Mouse (Mus musculus) midbrain, embryonic 10.5 days (tissue): ENCODE data around the gene Itpr1. TPM values are rescaled to one million over a fixed set of nuclear protein-coding genes. Genes with fewer than 3 reads are reported as not detected.
A peak's percentile ranks its signal among the peaks of the same experiment; 100 is the strongest.

Experiments
- DNase-seq: peaks from one replicate; pipeline ENCODE4 v3.0.0-alpha.2; 2017; ENCODE audit warnings: low spot score
- H3K27ac ChIP-seq: fragments of 300-500 bp; sonication (generic); replicated peaks from 2 replicates; pipeline ENCODE4 v1.5.1; 2016; ENCODE audit warnings: mild to moderate bottlenecking
- H3K27me3 ChIP-seq: fragments of 300-500 bp; sonication (generic); 2 replicates; pipeline ENCODE4 v1.6.1; 2016; ENCODE audit warnings: low read depth, mild to moderate bottlenecking; ENCODE audit not compliant: poor library complexity, severe bottlenecking
- H3K36me3 ChIP-seq: fragments of 300-500 bp; sonication (generic); 2 replicates; pipeline ENCODE4 v1.6.1; 2016; ENCODE audit warnings: mild to moderate bottlenecking, moderate library complexity
- H3K4me1 ChIP-seq: fragments of 300-500 bp; sonication (generic); 2 replicates; pipeline ENCODE4 v1.6.1; 2016
- H3K4me3 ChIP-seq: fragments of 300-500 bp; sonication (generic); 2 replicates; pipeline ENCODE4 v1.5.1; 2016; ENCODE audit warnings: mild to moderate bottlenecking, moderate library complexity
- H3K9me3 ChIP-seq: fragments of 300-500 bp; sonication (generic); replicated peaks from 2 replicates; pipeline ENCODE4 v1.6.1; 2016; ENCODE audit warnings: mild to moderate bottlenecking
- WGBS: fragments of 180-500 bp; shearing (Covaris S2); methylation state at CpG from one replicate; pipeline ENCODE4 v1.1.7; 2016; 5-methylcytosine and 5-hydroxymethylcytosine counted together
- polyA plus RNA-seq: library from polyadenylated mRNA; unstranded; fragments of >200 nt; fragmentation: Nextera tagmentation; extraction: Ambion mirVana; gene quantifications from 2 replicates; pipeline ENCODE4 v1.2.1, GENCODE M21; 2016

Itpr1 gene
- polyA plus RNA-seq, 1 experiment from 2014 or later, result 7.2 TPM

DNA sequence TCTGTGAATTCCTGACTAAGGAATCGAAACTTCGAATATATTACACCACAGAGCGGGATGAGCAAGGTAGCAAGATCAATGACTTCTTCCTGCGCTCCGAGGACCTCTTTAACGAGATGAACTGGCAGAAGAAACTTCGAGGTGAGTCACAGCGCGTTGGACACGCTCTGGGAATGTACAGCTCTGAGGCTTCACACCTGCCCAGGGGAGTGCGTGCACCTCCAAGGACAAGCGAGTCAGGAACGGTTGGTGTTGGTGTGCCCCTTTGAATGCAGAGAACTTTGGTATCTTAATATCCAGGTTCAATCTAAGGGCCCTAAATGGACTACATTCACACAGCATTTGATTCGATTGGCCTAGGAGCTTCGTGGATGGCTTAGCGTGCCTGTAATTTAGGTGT lies 280.9 kb downstream of the Itpr1 start:
- H3K9me3 ChIP-seq, result no peaks in the 10 kb centered on the region
- 92% methylated on average over 16 of the region's 16 CpGs for WGBS
- H3K27ac ChIP-seq, result no peak overlapping the region
- no peak for DNase-seq
- H3K36me3 ChIP-seq, result peaks cover 23% of the 10 kb centered on the region
- H3K4me1 ChIP-seq, result no peaks in the 10 kb centered on the region
- H3K27me3 ChIP-seq, result no peaks in the 10 kb centered on the region
- no peak overlapping the region for H3K4me3 ChIP-seq

DNA sequence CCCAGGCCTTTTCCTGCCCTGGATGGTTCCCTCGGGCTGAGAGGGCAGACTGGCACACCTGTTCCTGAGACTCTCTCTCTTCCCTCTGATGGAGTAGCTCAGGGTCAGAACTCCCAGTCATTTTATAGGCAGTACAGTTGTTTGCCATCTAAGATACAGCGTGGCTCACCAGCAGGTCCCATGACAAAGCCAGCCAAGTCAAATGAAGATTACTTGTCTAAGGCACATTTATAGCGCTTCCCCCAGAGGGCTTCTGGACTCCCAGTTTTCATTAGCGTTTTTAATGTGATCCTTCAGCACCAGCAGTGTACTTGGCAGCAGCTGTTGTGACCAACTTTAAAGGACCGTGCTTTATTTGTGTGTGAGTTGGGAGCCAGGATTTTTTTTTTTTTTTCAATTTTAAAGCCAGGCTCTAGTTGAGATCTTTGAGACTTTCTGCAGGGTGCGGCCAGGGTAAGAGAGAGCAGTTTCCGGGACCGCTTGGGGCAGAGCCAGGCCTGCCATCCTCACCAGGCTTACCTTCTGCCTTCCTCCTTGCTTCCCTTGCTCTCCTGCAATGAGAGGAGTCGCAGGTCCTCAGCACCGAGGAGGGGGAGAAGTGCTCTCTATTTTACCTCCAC lies 281.4 kb downstream of the Itpr1 start:
- H3K27ac ChIP-seq, result 0 out of 2 replicates have a peak overlapping the region, but pooled peaks have one; percentile 30

DNA sequence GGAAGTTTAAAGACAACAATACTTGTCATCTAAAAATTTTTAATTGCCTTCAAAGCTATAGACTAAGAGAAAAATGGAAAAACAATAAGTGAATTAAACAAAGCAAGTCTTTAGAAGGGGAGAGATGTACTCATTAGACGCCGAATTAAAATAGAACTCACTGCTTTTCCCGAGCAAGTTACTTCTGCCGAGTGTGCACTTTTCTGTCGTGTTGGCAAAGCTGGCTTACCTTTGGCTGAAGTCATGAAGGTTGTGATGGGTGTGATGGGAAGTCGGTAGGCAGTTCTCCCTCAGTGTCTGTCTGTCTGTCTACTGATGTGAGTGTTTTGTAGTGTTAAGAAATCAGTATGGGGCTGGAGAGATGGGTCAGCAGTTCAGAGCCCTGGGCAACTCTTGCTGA lies 282.1 kb downstream of the Itpr1 start:
- Histone ChIP-seq H3K4me3 (no peak overlapping the region), H3K9me3 (no peaks in the 10 kb centered on the region), H3K36me3 (peaks cover 25% of the 10 kb centered on the region), H3K4me1 (no peaks in the 10 kb centered on the region), H3K27me3 (no peaks in the 10 kb centered on the region), H3K27ac (no peak overlapping the region)
- WGBS, result 91% methylated on average over 6 of the region's 6 CpGs
- DNase-seq, result no peak

More for the DNA sequence above, 281.4 kb downstream of the Itpr1 start:
- no peak for DNase-seq
- peaks cover 25% of the 10 kb centered on the region for H3K36me3 ChIP-seq
- H3K9me3 ChIP-seq, result no peaks in the 10 kb centered on the region
- WGBS, result 90% methylated on average over 10 of the region's 10 CpGs
- no peaks in the 10 kb centered on the region for H3K27me3 ChIP-seq
- H3K4me3 ChIP-seq, result no peak overlapping the region
- H3K4me1 ChIP-seq, result no peaks in the 10 kb centered on the region

GRCm38 (mm10) chr6:108498070-108498469 lies 285.2 kb downstream of the Itpr1 start:
- Histone ChIP-seq H3K27me3 (no peaks in the 10 kb centered on the region), H3K4me1 (no peaks in the 10 kb centered on the region), H3K9me3 (no peaks in the 10 kb centered on the region), H3K27ac (no peak overlapping the region), H3K4me3 (no peak overlapping the region), H3K36me3 (peaks cover 13% of the 10 kb centered on the region; the same call in 1 of the 2 replicates)
- 93% methylated on average over 7 of the region's 7 CpGs for WGBS
- DNase-seq, result no peak

DNA sequence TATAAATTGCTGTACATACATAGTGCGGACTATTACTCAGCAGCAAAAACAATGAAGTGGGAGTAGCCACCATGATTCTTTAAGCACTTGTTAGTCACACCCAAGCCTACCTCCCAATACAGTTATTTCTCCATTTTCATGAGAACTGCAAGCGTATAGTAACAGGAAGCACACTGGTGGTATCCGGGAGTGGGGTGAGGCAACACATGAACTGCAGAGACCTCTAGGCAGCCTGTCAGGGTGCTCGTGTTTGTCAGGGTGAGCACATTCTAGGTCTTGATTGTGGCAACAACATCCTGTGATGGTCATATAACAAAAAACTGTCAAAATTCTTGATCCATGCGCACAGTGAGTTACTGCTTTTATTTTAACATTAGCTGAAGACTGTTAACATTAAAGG lies 290.8 kb downstream of the Itpr1 start:
- 96% methylated on average over 5 of the region's 5 CpGs for WGBS
- Histone ChIP-seq H3K27ac (no peak overlapping the region), H3K27me3 (no peaks in the 10 kb centered on the region), H3K36me3 (peaks cover 2% of the 10 kb centered on the region; the same call in 1 of the 2 replicates), H3K9me3 (no peaks in the 10 kb centered on the region), H3K4me3 (no peak overlapping the region), H3K4me1 (no peaks in the 10 kb centered on the region)
- no peak for DNase-seq

- no peak for DNase-seq
- H3K9me3 ChIP-seq, result no peaks in the 10 kb centered on the region
- no peaks in the 10 kb centered on the region; the same call in 1 of the 2 replicates for H3K36me3 ChIP-seq
- H3K4me1 ChIP-seq, result no peaks in the 10 kb centered on the region
- no peak overlapping the region for H3K27ac ChIP-seq
- no peaks in the 10 kb centered on the region for H3K27me3 ChIP-seq
- 92% methylated on average over 7 of the region's 7 CpGs for WGBS
- no peak overlapping the region for H3K4me3 ChIP-seq
Observed at GRCm38 (mm10) chr6:108504717-108505116, 291.8 kb downstream of the Itpr1 start.

GRCm38 (mm10) chr6:108506161-108506560 lies 293.3 kb downstream of the Itpr1 start:
- Histone ChIP-seq H3K27me3 (no peaks in the 10 kb centered on the region), H3K9me3 (no peaks in the 10 kb centered on the region), H3K36me3 (peaks cover 6% of the 10 kb centered on the region; the same call in 1 of the 2 replicates), H3K4me1 (no peaks in the 10 kb centered on the region), H3K4me3 (no peak overlapping the region), H3K27ac (no peak overlapping the region)
- DNase-seq, result no peak
- WGBS, result 94% methylated on average over 3 of the region's 3 CpGs

GRCm38 (mm10) chr6:108507337-108507736 lies 294.4 kb downstream of the Itpr1 start:
- Histone ChIP-seq H3K9me3 (no peaks in the 10 kb centered on the region), H3K36me3 (peaks cover 6% of the 10 kb centered on the region; the same call in 1 of the 2 replicates), H3K4me1 (no peaks in the 10 kb centered on the region), H3K27ac (no peak overlapping the region), H3K27me3 (no peaks in the 10 kb centered on the region), H3K4me3 (no peak overlapping the region)
- no peak for DNase-seq
- 94% methylated on average over 3 of the region's 3 CpGs for WGBS

DNA sequence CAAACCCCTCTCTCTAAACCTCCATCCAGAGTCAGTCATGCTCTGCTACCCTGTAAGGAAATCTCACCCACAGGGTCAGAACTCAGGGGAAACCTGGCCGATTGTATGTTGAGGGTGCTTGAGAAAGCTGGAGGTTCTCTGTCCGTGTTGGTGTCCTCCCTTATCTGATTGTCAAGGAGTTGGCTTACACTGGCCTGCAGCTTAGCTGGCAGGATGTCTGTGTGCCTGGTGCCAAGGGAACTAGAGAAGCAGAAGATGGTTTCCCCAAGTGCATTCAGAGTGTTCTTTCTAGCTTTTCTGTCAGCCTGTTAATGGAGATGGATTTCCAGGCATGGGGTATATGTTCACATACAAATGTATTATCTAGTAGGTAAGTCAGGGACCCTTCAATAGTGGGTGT lies 296.4 kb downstream of the Itpr1 start:
- no peak overlapping the region for H3K27ac ChIP-seq
- H3K27me3 ChIP-seq, result no peaks in the 10 kb centered on the region
- H3K9me3 ChIP-seq, result no peaks in the 10 kb centered on the region
- 80% methylated on average over 2 of the region's 2 CpGs for WGBS
- peaks cover 6% of the 10 kb centered on the region; the same call in 1 of the 2 replicates for H3K36me3 ChIP-seq
- no peak for DNase-seq
- no peak overlapping the region for H3K4me3 ChIP-seq
- no peaks in the 10 kb centered on the region for H3K4me1 ChIP-seq

DNA sequence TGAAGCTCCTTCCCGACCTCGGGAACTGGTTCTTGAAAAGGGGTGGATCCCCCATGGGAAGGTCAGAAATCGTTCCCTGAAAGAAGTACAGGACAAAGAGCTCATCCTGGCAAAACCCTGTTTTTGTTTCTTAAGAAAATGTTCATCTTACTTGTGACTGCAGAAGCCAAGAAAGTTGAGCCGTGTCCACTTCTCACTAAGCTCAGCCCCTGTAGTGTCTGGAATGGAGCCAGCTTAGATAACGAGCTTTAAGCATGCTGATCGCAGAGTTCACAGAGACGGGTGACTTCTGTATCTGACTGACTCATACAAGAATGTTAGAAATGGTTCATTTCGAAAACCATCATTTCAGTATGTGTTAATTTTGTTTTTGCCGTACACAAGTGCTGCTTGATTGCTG lies 297.2 kb downstream of the Itpr1 start:
- Histone ChIP-seq H3K9me3 (no peaks in the 10 kb centered on the region), H3K4me3 (no peak overlapping the region), H3K27me3 (no peaks in the 10 kb centered on the region), H3K27ac (no peak overlapping the region), H3K4me1 (no peaks in the 10 kb centered on the region), H3K36me3 (peaks cover 6% of the 10 kb centered on the region; the same call in 1 of the 2 replicates)
- WGBS, result 89% methylated on average over 9 of the region's 9 CpGs
- no peak for DNase-seq

- peaks cover 6% of the 10 kb centered on the region; the same call in 1 of the 2 replicates for H3K36me3 ChIP-seq
- no peak overlapping the region for H3K4me3 ChIP-seq
- 60% methylated on average over 3 of the region's 3 CpGs for WGBS
- no peak for DNase-seq
- no peaks in the 10 kb centered on the region for H3K9me3 ChIP-seq
- no peak overlapping the region for H3K27ac ChIP-seq
- no peaks in the 10 kb centered on the region for H3K27me3 ChIP-seq
- no peaks in the 10 kb centered on the region for H3K4me1 ChIP-seq
Observed at GRCm38 (mm10) chr6:108512097-108512496, 299.2 kb downstream of the Itpr1 start.

GRCm38 (mm10) chr6:108512994-108513393 lies 300.1 kb downstream of the Itpr1 start:
- Histone ChIP-seq H3K4me1 (no peaks in the 10 kb centered on the region), H3K36me3 (peaks cover 6% of the 10 kb centered on the region; the same call in 1 of the 2 replicates), H3K4me3 (no peak overlapping the region), H3K27me3 (no peaks in the 10 kb centered on the region), H3K9me3 (no peaks in the 10 kb centered on the region), H3K27ac (no peak overlapping the region)
- WGBS, result 92% methylated on average over 9 of the region's 9 CpGs
- DNase-seq, result no peak

- Histone ChIP-seq H3K27me3 (no peaks in the 10 kb centered on the region), H3K27ac (no peak overlapping the region), H3K4me3 (no peak overlapping the region), H3K9me3 (no peaks in the 10 kb centered on the region), H3K36me3 (peaks cover 9% of the 10 kb centered on the region), H3K4me1 (no peaks in the 10 kb centered on the region)
- DNase-seq, result no peak
- 88% methylated on average over 1 of the region's 1 CpGs for WGBS
Observed at GRCm38 (mm10) chr6:108516248-108516647, 303.4 kb downstream of the Itpr1 start.
